ENCODE assay signal across 15 mouse cellular contexts in the genomic region with DNA sequence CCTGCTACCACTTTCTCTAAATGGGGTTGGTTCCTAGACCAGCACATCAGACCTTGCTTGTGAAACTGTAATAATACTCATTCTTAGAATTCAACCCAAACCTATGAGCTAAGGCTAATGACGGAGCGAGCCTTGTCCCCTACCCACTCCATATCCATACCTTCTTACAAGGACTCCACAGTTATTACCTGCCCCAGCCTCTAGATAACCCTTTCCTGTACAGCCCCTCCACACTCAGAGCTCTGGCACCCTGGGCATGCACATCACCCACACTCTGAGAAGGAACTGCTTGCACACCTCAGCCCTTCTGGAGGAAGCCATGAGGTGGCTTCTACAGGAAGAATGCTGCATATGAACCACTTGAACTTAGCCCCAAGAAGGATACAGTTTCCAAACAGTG.
"Had no signal": no experiment of that assay in that cellular context is flagged by ENCODE, and none has a peak within 500 bp of the region (broad histone marks: within the 10 kb centered on the region; RNA-seq: fewer than 3 reads in every experiment).

No protein-coding gene starts in this region.

- H3K4me2 ChIP-seq: limb, embryonic 15.5 days; liver, embryonic 12.5 days; lung, embryonic 14.5 days; midbrain, embryonic 12.5 days; stomach, embryonic 15.5 days had no signal

- H3K9me3 ChIP-seq: limb, embryonic 15.5 days; liver, embryonic 12.5 days; megakaryocyte, embryonic 14.5 days; midbrain, embryonic 12.5 days; stomach, embryonic 15.5 days had no signal

- H3K36me3 ChIP-seq: limb, embryonic 15.5 days; liver, embryonic 12.5 days; midbrain, embryonic 12.5 days; stomach, embryonic 15.5 days had no signal

- H3K27me3 ChIP-seq: limb, embryonic 15.5 days; liver, embryonic 12.5 days; midbrain, embryonic 12.5 days; stomach, embryonic 15.5 days had no signal

- DNase-seq: kidney, adult 8-10 months; kidney, postnatal 25 days; layer of hippocampus, adult 9-11 months; lung, embryonic 14.5 days; lung, postnatal 14 days; right cerebral cortex, postnatal 14 days; thymus, adult 18-20 months; thymus, postnatal 36 days had no signal

- H3K4me3 ChIP-seq: limb, embryonic 15.5 days; liver, embryonic 12.5 days; megakaryocyte, embryonic 14.5 days; midbrain, embryonic 12.5 days; stomach, embryonic 15.5 days had no signal

- H3K9ac ChIP-seq: limb, embryonic 15.5 days; liver, embryonic 12.5 days; lung, embryonic 14.5 days; midbrain, embryonic 12.5 days; stomach, embryonic 15.5 days had no signal

- H3K27ac ChIP-seq: limb, embryonic 15.5 days; liver, embryonic 12.5 days; macrophage; midbrain, embryonic 12.5 days; stomach, embryonic 15.5 days had no signal

- H3K4me1 ChIP-seq: limb, embryonic 15.5 days; liver, embryonic 12.5 days; megakaryocyte, embryonic 14.5 days; midbrain, embryonic 12.5 days; stomach, embryonic 15.5 days had no signal

- ATAC-seq: intestine, postnatal 0 days; liver, embryonic 12.5 days had no signal
